Comparison of ENCODE assay signal across 1 mouse cellular context in genomic region chr4:141786141-141786540, GRCm38 (mm10).
TF ChIP-seq lines count a peak whose summit lies in the region.

No protein-coding gene starts in this region.

TF ChIP-seq in CH12.LX, 34 proteins besides CTCF, POLR2A, EP300 and RAD21 (continued from another document):
- TF ChIP-seq NRF1 (IDR thresholded peaks at IDR 0.05; ENCODE audit: low read depth, low read length), result no peak
- peak; percentile 66 for TF ChIP-seq TCF12 (IDR thresholded peaks at IDR 0.05; ENCODE audit: low read depth, low read length)
